Mouse (Mus musculus) stomach, embryonic 16.5 days (tissue): ENCODE measurements around the gene Tsacc. TPM values are rescaled to one million over a fixed set of nuclear protein-coding genes. Genes with fewer than 3 reads are reported as not detected.
"Not testable (repeated sequence)": the region's sequence is repeated elsewhere in the genome, so short reads cannot be mapped to it uniquely, and the experiment has no call there.

ENCODE experiments used
- ATAC-seq: fragments of 200-750 bp; cut with Nextera tagmentation; 2 replicates; pipeline ENCODE4 v1.8.0; 2017; ENCODE audit warnings: moderate number of reproducible peaks, moderate TSS enrichment; ENCODE audit not compliant: insufficient read depth, low FRiP score
- H3K27ac ChIP-seq: fragments of 300-500 bp; sonication (generic); 2 replicates; pipeline ENCODE4 v1.5.1; 2014; ENCODE audit warnings: low read length
- H3K27me3 ChIP-seq: fragments of 300-500 bp; sonication (generic); 2 replicates; pipeline ENCODE4 v1.6.1; 2014; ENCODE audit warnings: low read length, control low read depth, mixed read lengths; ENCODE audit not compliant: control insufficient read depth, insufficient read depth
- H3K36me3 ChIP-seq: fragments of 300-500 bp; sonication (generic); 2 replicates; pipeline ENCODE4 v1.6.1; 2014; ENCODE audit warnings: low read length; ENCODE audit not compliant: control insufficient read depth, insufficient read depth
- H3K4me1 ChIP-seq: fragments of 300-500 bp; sonication (generic); 2 replicates; pipeline ENCODE4 v1.6.1; 2014; ENCODE audit warnings: low read length, control low read depth, mixed read lengths; ENCODE audit not compliant: control insufficient read depth, insufficient read depth
- H3K4me2 ChIP-seq: fragments of 300-500 bp; sonication (generic); 2 replicates; pipeline ENCODE4 v1.6.1; 2014; ENCODE audit warnings: low read depth, low read length, mixed read lengths
- H3K4me3 ChIP-seq: fragments of 300-500 bp; sonication (generic); replicated peaks from 2 replicates; pipeline ENCODE4 v1.5.1; 2014; ENCODE audit warnings: mild to moderate bottlenecking, low read length
- H3K9ac ChIP-seq: fragments of 300-500 bp; sonication (generic); 2 replicates; pipeline ENCODE4 v1.6.1; 2014; ENCODE audit warnings: low read length
- H3K9me3 ChIP-seq: fragments of 300-500 bp; sonication (generic); replicated peaks from 2 replicates; pipeline ENCODE4 v1.6.1; 2016; ENCODE audit warnings: low read length, control low read depth; ENCODE audit not compliant: control insufficient read depth
- WGBS: fragments of 180-500 bp; shearing (Covaris S2); extraction: QIAGEN DNeasy Blood & Tissue Kit; methylation state at CpG from one replicate; pipeline ENCODE4 v1.1.7; 2014; 5-methylcytosine and 5-hydroxymethylcytosine counted together
- polyA plus RNA-seq: library from polyadenylated mRNA; unstranded; fragments of >200 nt; fragmentation: Nextera tagmentation; extraction: Ambion mirVana; gene quantifications from 2 replicates; pipeline ENCODE4 v1.2.1, GENCODE M21; 2015

Gene Tsacc
- polyA plus RNA-seq, 1 experiment from 2014 or later: 12.0 TPM

GRCm38 (mm10) chr3:88288133-88288713 is 8.6 kb downstream of the Tsacc start:
- not testable (repeated sequence) for H3K9ac ChIP-seq, H3K9me3 ChIP-seq, H3K36me3 ChIP-seq, ATAC-seq, H3K4me1 ChIP-seq, H3K27me3 ChIP-seq, H3K27ac ChIP-seq, H3K4me3 ChIP-seq, H3K4me2 ChIP-seq
- WGBS: 68% methylated on average over 8 of the region's 10 CpGs

GRCm38 (mm10) chr3:88287110-88287509 is 9.7 kb downstream of the Tsacc start, which contains the start of gene Gm38392:
Gm38392 (minus strand) TSS chr3:88287210.
- H3K36me3 ChIP-seq: no peaks in the 10 kb centered on the region
- no peaks in the 10 kb centered on the region for H3K9me3 ChIP-seq
- ATAC-seq: no peak
- H3K4me1 ChIP-seq: no peaks in the 10 kb centered on the region
- 98% methylated on average over 4 of the region's 4 CpGs for WGBS
- H3K9ac ChIP-seq: no peak within 1 kb of the TSS
- H3K4me2 ChIP-seq: no peak within 1 kb of the TSS
- no peaks in the 10 kb centered on the region for H3K27me3 ChIP-seq
- no peak within 1 kb of the TSS for H3K27ac ChIP-seq
- no peak within 1 kb of the TSS for H3K4me3 ChIP-seq

GRCm38 (mm10) chr3:88285565-88285895 is 11.3 kb downstream of the Tsacc start:
- no CpG with 5 or more reads among the region's 2 CpGs for WGBS
- not testable (repeated sequence) for H3K9me3 ChIP-seq, H3K4me1 ChIP-seq, ATAC-seq, H3K27me3 ChIP-seq, H3K36me3 ChIP-seq, H3K4me3 ChIP-seq, H3K27ac ChIP-seq, H3K4me2 ChIP-seq, H3K9ac ChIP-seq

GRCm38 (mm10) chr3:88284815-88285564 is 11.8 kb downstream of the Tsacc start:
- not testable (repeated sequence) for H3K4me1 ChIP-seq, H3K27ac ChIP-seq, ATAC-seq, H3K36me3 ChIP-seq, H3K9ac ChIP-seq, H3K27me3 ChIP-seq, H3K9me3 ChIP-seq, H3K4me2 ChIP-seq, H3K4me3 ChIP-seq
- WGBS: 93% methylated on average over 14 of the region's 14 CpGs

GRCm38 (mm10) chr3:88281141-88281916 is 15.5 kb downstream of the Tsacc start:
- H3K4me2 ChIP-seq, ATAC-seq, H3K9me3 ChIP-seq, H3K9ac ChIP-seq, H3K27me3 ChIP-seq, H3K4me3 ChIP-seq, H3K27ac ChIP-seq, H3K36me3 ChIP-seq, H3K4me1 ChIP-seq: not testable (repeated sequence)
- 67% methylated on average over 11 of the region's 11 CpGs for WGBS

GRCm38 (mm10) chr3:88280035-88280434 is 16.8 kb downstream of the Tsacc start:
- H3K9ac ChIP-seq: no peak overlapping the region
- ATAC-seq: no peak

GRCm38 (mm10) chr3:88276529-88277143 is 20.2 kb downstream of the Tsacc start:
- no peaks in the 10 kb centered on the region for H3K4me1 ChIP-seq
- no peak for ATAC-seq
- H3K4me3 ChIP-seq: no peak overlapping the region
- H3K9ac ChIP-seq: no peak overlapping the region
- no peaks in the 10 kb centered on the region for H3K9me3 ChIP-seq
- WGBS: 41% methylated on average over 7 of the region's 7 CpGs
- H3K36me3 ChIP-seq: no peaks in the 10 kb centered on the region
- no peak overlapping the region for H3K4me2 ChIP-seq
- H3K27ac ChIP-seq: no peak overlapping the region
- H3K27me3 ChIP-seq: no peaks in the 10 kb centered on the region

More at GRCm38 (mm10) chr3:88280035-88280434, 16.8 kb downstream of the Tsacc start:
- 85% methylated on average over 2 of the region's 2 CpGs for WGBS
- Histone ChIP-seq H3K36me3 (no peaks in the 10 kb centered on the region), H3K4me3 (no peak overlapping the region), H3K4me1 (no peaks in the 10 kb centered on the region), H3K9me3 (no peaks in the 10 kb centered on the region), H3K4me2 (no peak overlapping the region), H3K27ac (no peak overlapping the region), H3K27me3 (no peaks in the 10 kb centered on the region)

GRCm38 (mm10) chr3:88276121-88276520 is 20.7 kb downstream of the Tsacc start:
- Histone ChIP-seq H3K27me3 (no peaks in the 10 kb centered on the region), H3K9me3 (no peaks in the 10 kb centered on the region), H3K9ac (no peak overlapping the region), H3K27ac (no peak overlapping the region), H3K4me1 (no peaks in the 10 kb centered on the region), H3K36me3 (no peaks in the 10 kb centered on the region), H3K4me3 (no peak overlapping the region), H3K4me2 (no peak overlapping the region)
- whole genome bisulfite sequencing: 84% methylated on average over 2 of the region's 2 CpGs
- ATAC-seq: no peak

GRCm38 (mm10) chr3:88274002-88274401 is 22.8 kb downstream of the Tsacc start:
- no peak for ATAC-seq
- Histone ChIP-seq H3K4me2 (no peak overlapping the region), H3K4me3 (no peak overlapping the region), H3K27ac (no peak overlapping the region), H3K27me3 (no peaks in the 10 kb centered on the region), H3K4me1 (no peaks in the 10 kb centered on the region), H3K36me3 (no peaks in the 10 kb centered on the region), H3K9ac (no peak overlapping the region), H3K9me3 (no peaks in the 10 kb centered on the region)
- 94% methylated on average over 4 of the region's 4 CpGs for WGBS
